Mouse (Mus musculus): ENCODE measurements around the gene Etv6. TPM values are rescaled to one million over a fixed set of nuclear protein-coding genes. Genes with fewer than 3 reads are reported as not detected.

Gene Etv6
- polyA plus RNA-seq, 1 experiment from 2014 or later = 3.4 TPM

- peaks cover 7% of the 10 kb centered on the region for H3K4me1 ChIP-seq (ENCODE audit: control insufficient read depth, insufficient read depth, low read length)
- WGBS = 96% methylated on average over 6 of the region's 6 CpGs
- no peaks in the 10 kb centered on the region for H3K36me3 ChIP-seq (ENCODE audit: control insufficient read depth, insufficient read depth, low read length)
- no peaks in the 10 kb centered on the region for H3K9me3 ChIP-seq (replicated peaks; ENCODE audit: control insufficient read depth, low read length, poor library complexity, severe bottlenecking)
- ATAC-seq = no peak
- no peak overlapping the region for H3K27ac ChIP-seq (ENCODE audit: low read length)
- no peak overlapping the region for H3K4me3 ChIP-seq (ENCODE audit: low read depth, low read length)
- H3K9ac ChIP-seq (ENCODE audit: low read depth, low read length) = no peak overlapping the region
- H3K4me2 ChIP-seq (ENCODE audit: low read length) = no peak overlapping the region
- H3K27me3 ChIP-seq (ENCODE audit: control insufficient read depth, insufficient read depth, low read depth, low read length) = no peaks in the 10 kb centered on the region
Measured at GRCm38 (mm10) chr6:134048965-134049364, 13.5 kb downstream of the Etv6 start.

GRCm38 (mm10) chr6:134050466-134050865 is 15.0 kb downstream of the Etv6 start:
- Histone ChIP-seq H3K4me2 (ENCODE audit: low read length) (no peak overlapping the region), H3K27me3 (ENCODE audit: control insufficient read depth, insufficient read depth, low read depth, low read length) (no peaks in the 10 kb centered on the region), H3K4me3 (ENCODE audit: low read depth, low read length) (no peak overlapping the region), H3K27ac (ENCODE audit: low read length) (no peak overlapping the region), H3K9me3 (replicated peaks; ENCODE audit: control insufficient read depth, low read length, poor library complexity, severe bottlenecking) (no peaks in the 10 kb centered on the region), H3K36me3 (ENCODE audit: control insufficient read depth, insufficient read depth, low read length) (no peaks in the 10 kb centered on the region), H3K9ac (ENCODE audit: low read depth, low read length) (no peak overlapping the region), H3K4me1 (ENCODE audit: control insufficient read depth, insufficient read depth, low read length) (no peaks in the 10 kb centered on the region)
- 79% methylated on average over 8 of the region's 8 CpGs for WGBS
- ATAC-seq = no peak

GRCm38 (mm10) chr6:134051950-134052349 is 16.4 kb downstream of the Etv6 start:
- Histone ChIP-seq H3K9ac (ENCODE audit: low read depth, low read length) (no peak overlapping the region), H3K4me3 (ENCODE audit: low read depth, low read length) (no peak overlapping the region), H3K4me1 (ENCODE audit: control insufficient read depth, insufficient read depth, low read length) (no peaks in the 10 kb centered on the region), H3K4me2 (ENCODE audit: low read length) (no peak overlapping the region), H3K27me3 (ENCODE audit: control insufficient read depth, insufficient read depth, low read depth, low read length) (no peaks in the 10 kb centered on the region), H3K27ac (ENCODE audit: low read length) (no peak overlapping the region), H3K36me3 (ENCODE audit: control insufficient read depth, insufficient read depth, low read length) (no peaks in the 10 kb centered on the region), H3K9me3 (replicated peaks; ENCODE audit: control insufficient read depth, low read length, poor library complexity, severe bottlenecking) (no peaks in the 10 kb centered on the region)
- WGBS = 37% methylated on average over 7 of the region's 7 CpGs
- ATAC-seq = no peak

- Histone ChIP-seq H3K4me2 (ENCODE audit: low read length) (no peak overlapping the region), H3K27ac (ENCODE audit: low read length) (no peak overlapping the region), H3K9me3 (replicated peaks; ENCODE audit: control insufficient read depth, low read length, poor library complexity, severe bottlenecking) (no peaks in the 10 kb centered on the region), H3K4me3 (ENCODE audit: low read depth, low read length) (no peak overlapping the region), H3K4me1 (ENCODE audit: control insufficient read depth, insufficient read depth, low read length) (no peaks in the 10 kb centered on the region), H3K27me3 (ENCODE audit: control insufficient read depth, insufficient read depth, low read depth, low read length) (no peaks in the 10 kb centered on the region), H3K9ac (ENCODE audit: low read depth, low read length) (no peak overlapping the region), H3K36me3 (ENCODE audit: control insufficient read depth, insufficient read depth, low read length) (no peaks in the 10 kb centered on the region)
- 91% methylated on average over 10 of the region's 10 CpGs for WGBS
- no peak for ATAC-seq
Measured at GRCm38 (mm10) chr6:134053146-134053545, 17.6 kb downstream of the Etv6 start.

- WGBS = 87% methylated on average over 7 of the region's 7 CpGs
- Histone ChIP-seq H3K36me3 (ENCODE audit: control insufficient read depth, insufficient read depth, low read length) (no peaks in the 10 kb centered on the region), H3K4me3 (ENCODE audit: low read depth, low read length) (no peak overlapping the region), H3K4me2 (ENCODE audit: low read length) (no peak overlapping the region), H3K27ac (ENCODE audit: low read length) (no peak overlapping the region), H3K9me3 (replicated peaks; ENCODE audit: control insufficient read depth, low read length, poor library complexity, severe bottlenecking) (no peaks in the 10 kb centered on the region), H3K9ac (ENCODE audit: low read depth, low read length) (no peak overlapping the region), H3K4me1 (ENCODE audit: control insufficient read depth, insufficient read depth, low read length) (no peaks in the 10 kb centered on the region), H3K27me3 (ENCODE audit: control insufficient read depth, insufficient read depth, low read depth, low read length) (no peaks in the 10 kb centered on the region)
- ATAC-seq = no peak
Measured at GRCm38 (mm10) chr6:134053566-134053965, 18.1 kb downstream of the Etv6 start.

GRCm38 (mm10) chr6:134055588-134055987 is 20.1 kb downstream of the Etv6 start:
- ATAC-seq = no peak
- Histone ChIP-seq H3K9ac (ENCODE audit: low read depth, low read length) (no peak overlapping the region), H3K4me1 (ENCODE audit: control insufficient read depth, insufficient read depth, low read length) (peaks cover 5% of the 10 kb centered on the region; the same call in 1 of the 2 replicates), H3K4me3 (ENCODE audit: low read depth, low read length) (no peak overlapping the region), H3K4me2 (ENCODE audit: low read length) (no peak overlapping the region), H3K27ac (ENCODE audit: low read length) (no peak overlapping the region), H3K27me3 (ENCODE audit: control insufficient read depth, insufficient read depth, low read depth, low read length) (no peaks in the 10 kb centered on the region), H3K36me3 (ENCODE audit: control insufficient read depth, insufficient read depth, low read length) (no peaks in the 10 kb centered on the region), H3K9me3 (replicated peaks; ENCODE audit: control insufficient read depth, low read length, poor library complexity, severe bottlenecking) (no peaks in the 10 kb centered on the region)
- 88% methylated on average over 7 of the region's 7 CpGs for WGBS

- Histone ChIP-seq H3K4me1 (ENCODE audit: control insufficient read depth, insufficient read depth, low read length) (peaks cover 5% of the 10 kb centered on the region; the same call in 1 of the 2 replicates), H3K27ac (ENCODE audit: low read length) (no peak overlapping the region), H3K9me3 (replicated peaks; ENCODE audit: control insufficient read depth, low read length, poor library complexity, severe bottlenecking) (no peaks in the 10 kb centered on the region), H3K9ac (ENCODE audit: low read depth, low read length) (no peak overlapping the region), H3K27me3 (ENCODE audit: control insufficient read depth, insufficient read depth, low read depth, low read length) (no peaks in the 10 kb centered on the region), H3K4me2 (ENCODE audit: low read length) (no peak overlapping the region), H3K4me3 (ENCODE audit: low read depth, low read length) (no peak overlapping the region), H3K36me3 (ENCODE audit: control insufficient read depth, insufficient read depth, low read length) (no peaks in the 10 kb centered on the region)
- 68% methylated on average over 4 of the region's 4 CpGs for WGBS
- no peak for ATAC-seq
Measured at GRCm38 (mm10) chr6:134058451-134058850, 23.0 kb downstream of the Etv6 start.

GRCm38 (mm10) chr6:134058886-134059551 is 23.5 kb downstream of the Etv6 start:
- ATAC-seq = 0 out of 2 replicates have a peak, but pooled peaks have one; percentile 9

GRCm38 (mm10) chr6:134059552-134059891 is 24.0 kb downstream of the Etv6 start:
- ATAC-seq = 0 out of 2 replicates have a peak, but pooled peaks have one; percentile 22
- 77% methylated on average over 10 of the region's 10 CpGs for WGBS
- Histone ChIP-seq H3K4me3 (ENCODE audit: low read depth, low read length) (no peak overlapping the region), H3K9me3 (replicated peaks; ENCODE audit: control insufficient read depth, low read length, poor library complexity, severe bottlenecking) (no peaks in the 10 kb centered on the region), H3K4me2 (ENCODE audit: low read length) (no peak overlapping the region), H3K27me3 (ENCODE audit: control insufficient read depth, insufficient read depth, low read depth, low read length) (no peaks in the 10 kb centered on the region), H3K9ac (ENCODE audit: low read depth, low read length) (no peak overlapping the region), H3K27ac (ENCODE audit: low read length) (no peak overlapping the region), H3K36me3 (ENCODE audit: control insufficient read depth, insufficient read depth, low read length) (no peaks in the 10 kb centered on the region), H3K4me1 (ENCODE audit: control insufficient read depth, insufficient read depth, low read length) (peaks cover 5% of the 10 kb centered on the region; the same call in 1 of the 2 replicates)

More at GRCm38 (mm10) chr6:134058886-134059551, 23.5 kb downstream of the Etv6 start:
- H3K27me3 ChIP-seq (ENCODE audit: control insufficient read depth, insufficient read depth, low read depth, low read length) = no peaks in the 10 kb centered on the region
- H3K9ac ChIP-seq (ENCODE audit: low read depth, low read length) = no peak overlapping the region
- no peak overlapping the region for H3K27ac ChIP-seq (ENCODE audit: low read length)
- no peaks in the 10 kb centered on the region for H3K36me3 ChIP-seq (ENCODE audit: control insufficient read depth, insufficient read depth, low read length)
- 65% methylated on average over 10 of the region's 10 CpGs for WGBS
- H3K4me1 ChIP-seq (ENCODE audit: control insufficient read depth, insufficient read depth, low read length) = peaks cover 5% of the 10 kb centered on the region; the same call in 1 of the 2 replicates
- H3K9me3 ChIP-seq (replicated peaks; ENCODE audit: control insufficient read depth, low read length, poor library complexity, severe bottlenecking) = no peaks in the 10 kb centered on the region
- H3K4me3 ChIP-seq (ENCODE audit: low read depth, low read length) = no peak overlapping the region
- no peak overlapping the region for H3K4me2 ChIP-seq (ENCODE audit: low read length)

Data from midbrain, embryonic 16.5 days (tissue).